Mouse (Mus musculus): ENCODE data around the gene Parp1. TPM values are rescaled to one million over a fixed set of nuclear protein-coding genes. Genes with fewer than 3 reads are reported as not detected.
A peak's percentile ranks its signal among the peaks of the same experiment; 100 is the strongest.

The Parp1 gene
- polyA plus RNA-seq, 1 experiment from 2014 or later = 20.4 TPM

- Histone ChIP-seq H3K36me3 (ENCODE audit: control insufficient read depth, insufficient read depth) (peaks cover 97% of the 10 kb centered on the region), H3K4me2 (replicated peaks; ENCODE audit: low read depth) (no peak overlapping the region), H3K4me1 (replicated peaks; ENCODE audit: control insufficient read depth, insufficient read depth, low read length) (no peaks in the 10 kb centered on the region), H3K9ac (ENCODE audit: low read depth, low read length) (no peak overlapping the region), H3K9me3 (ENCODE audit: control insufficient read depth) (no peaks in the 10 kb centered on the region), H3K4me3 (ENCODE audit: low read depth, low read length) (no peak overlapping the region), H3K27me3 (replicated peaks; ENCODE audit: control insufficient read depth, insufficient read depth, low read length) (no peaks in the 10 kb centered on the region), H3K27ac (ENCODE audit: low read depth, low read length) (peak overlapping the region; percentile 28; the same call in 1 of the 2 replicates)
- TF ChIP-seq CTCF (IDR thresholded peaks at IDR 0.05; ENCODE audit: low read depth) = no peak
- ATAC-seq = no peak
- 88% methylated on average over 17 of the region's 17 CpGs for WGBS
Observed at GRCm38 (mm10) chr1:180587792-180588442, 19.2 kb downstream of the Parp1 start.

DNA sequence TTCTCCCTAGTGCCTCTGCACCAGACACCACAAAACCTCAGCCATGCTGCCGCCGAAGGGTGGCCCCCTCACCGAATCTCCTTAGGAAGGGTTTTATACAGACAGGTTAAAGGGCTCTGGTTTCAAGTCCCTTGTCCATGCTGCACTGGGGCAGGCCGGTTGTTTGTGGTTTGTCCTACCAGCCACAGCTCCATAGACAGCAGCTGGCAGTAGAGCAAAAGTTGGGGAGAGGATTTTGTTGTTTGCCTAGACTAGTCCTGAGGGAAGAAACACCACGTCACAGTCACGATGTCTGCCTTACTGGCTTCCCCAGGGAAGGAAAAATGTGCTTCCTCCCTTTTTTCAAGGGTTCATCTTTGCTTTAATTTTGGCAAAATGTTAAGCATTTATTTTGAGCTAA, 31.9 kb downstream of the Parp1 start:
- Histone ChIP-seq H3K4me1 (replicated peaks; ENCODE audit: control insufficient read depth, insufficient read depth, low read length) (no peaks in the 10 kb centered on the region), H3K36me3 (ENCODE audit: control insufficient read depth, insufficient read depth) (peaks cover 57% of the 10 kb centered on the region), H3K9ac (ENCODE audit: low read depth, low read length) (no peak overlapping the region), H3K4me3 (ENCODE audit: low read depth, low read length) (no peak overlapping the region), H3K9me3 (ENCODE audit: control insufficient read depth) (no peaks in the 10 kb centered on the region), H3K4me2 (replicated peaks; ENCODE audit: low read depth) (no peak overlapping the region), H3K27me3 (replicated peaks; ENCODE audit: control insufficient read depth, insufficient read depth, low read length) (no peaks in the 10 kb centered on the region), H3K27ac (ENCODE audit: low read depth, low read length) (no peak overlapping the region)
- no peak for ATAC-seq
- TF ChIP-seq CTCF (IDR thresholded peaks at IDR 0.05; ENCODE audit: low read depth) = no peak
- WGBS = 95% methylated on average over 6 of the region's 6 CpGs

GRCm38 (mm10) chr1:180601806-180602205, 33.1 kb downstream of the Parp1 start:
- no peaks in the 10 kb centered on the region for H3K9me3 ChIP-seq (ENCODE audit: control insufficient read depth)
- H3K9ac ChIP-seq (ENCODE audit: low read depth, low read length) = no peak overlapping the region
- no peaks in the 10 kb centered on the region for H3K27me3 ChIP-seq (replicated peaks; ENCODE audit: control insufficient read depth, insufficient read depth, low read length)
- no peak overlapping the region for H3K27ac ChIP-seq (ENCODE audit: low read depth, low read length)
- TF ChIP-seq CTCF (IDR thresholded peaks at IDR 0.05; ENCODE audit: low read depth) = no peak
- no peak overlapping the region for H3K4me2 ChIP-seq (replicated peaks; ENCODE audit: low read depth)
- 86% methylated on average over 6 of the region's 6 CpGs for WGBS
- no peak overlapping the region for H3K4me3 ChIP-seq (ENCODE audit: low read depth, low read length)
- H3K36me3 ChIP-seq (ENCODE audit: control insufficient read depth, insufficient read depth) = peaks cover 48% of the 10 kb centered on the region
- H3K4me1 ChIP-seq (replicated peaks; ENCODE audit: control insufficient read depth, insufficient read depth, low read length) = no peaks in the 10 kb centered on the region
- ATAC-seq = no peak

- WGBS = 70% methylated on average over 4 of the region's 4 CpGs
- no peaks in the 10 kb centered on the region for H3K4me1 ChIP-seq (replicated peaks; ENCODE audit: control insufficient read depth, insufficient read depth, low read length)
- no peak for TF ChIP-seq CTCF (IDR thresholded peaks at IDR 0.05; ENCODE audit: low read depth)
- no peak overlapping the region for H3K27ac ChIP-seq (ENCODE audit: low read depth, low read length)
- H3K27me3 ChIP-seq (replicated peaks; ENCODE audit: control insufficient read depth, insufficient read depth, low read length) = no peaks in the 10 kb centered on the region
- H3K9me3 ChIP-seq (ENCODE audit: control insufficient read depth) = no peaks in the 10 kb centered on the region
- H3K36me3 ChIP-seq (ENCODE audit: control insufficient read depth, insufficient read depth) = peaks cover 20% of the 10 kb centered on the region
- H3K9ac ChIP-seq (ENCODE audit: low read depth, low read length) = no peak overlapping the region
- ATAC-seq = no peak
- H3K4me2 ChIP-seq (replicated peaks; ENCODE audit: low read depth) = no peak overlapping the region
- no peak overlapping the region for H3K4me3 ChIP-seq (ENCODE audit: low read depth, low read length)
Observed at GRCm38 (mm10) chr1:180604579-180604978, 35.9 kb downstream of the Parp1 start.

DNA sequence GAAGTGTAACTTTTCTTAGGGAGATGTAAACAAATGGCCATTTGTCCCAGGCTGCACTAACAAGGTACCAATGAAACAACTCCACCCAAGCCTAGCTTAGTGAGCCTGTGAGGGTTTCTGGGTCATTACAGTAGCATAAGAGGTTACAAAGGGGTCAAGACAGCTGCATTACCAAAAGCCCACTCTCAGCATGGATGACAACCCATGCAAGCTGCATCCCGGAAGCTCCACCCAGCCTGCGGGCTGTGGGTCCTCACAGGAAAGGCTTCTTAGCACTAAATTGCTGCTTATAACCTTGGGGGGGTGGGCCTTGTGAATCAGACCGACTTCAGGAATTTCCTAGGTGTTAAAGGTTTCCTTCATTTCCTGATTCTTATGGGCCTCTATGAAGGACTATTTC, 37.4 kb downstream of the Parp1 start:
- WGBS = 36% methylated on average over 3 of the region's 3 CpGs
- Histone ChIP-seq H3K9ac (ENCODE audit: low read depth, low read length) (no peak overlapping the region), H3K4me3 (ENCODE audit: low read depth, low read length) (no peak overlapping the region), H3K27me3 (replicated peaks; ENCODE audit: control insufficient read depth, insufficient read depth, low read length) (no peaks in the 10 kb centered on the region), H3K9me3 (ENCODE audit: control insufficient read depth) (no peaks in the 10 kb centered on the region), H3K27ac (ENCODE audit: low read depth, low read length) (no peak overlapping the region), H3K36me3 (ENCODE audit: control insufficient read depth, insufficient read depth) (peaks cover 11% of the 10 kb centered on the region), H3K4me2 (replicated peaks; ENCODE audit: low read depth) (no peak overlapping the region), H3K4me1 (replicated peaks; ENCODE audit: control insufficient read depth, insufficient read depth, low read length) (no peaks in the 10 kb centered on the region)
- ATAC-seq = no peak
- no peak for TF ChIP-seq CTCF (IDR thresholded peaks at IDR 0.05; ENCODE audit: low read depth)

- H3K36me3 ChIP-seq (ENCODE audit: control insufficient read depth, insufficient read depth) = peaks cover 3% of the 10 kb centered on the region; the same call in 1 of the 2 replicates
- no peak for ATAC-seq
- 70% methylated on average over 10 of the region's 10 CpGs for WGBS
Observed at GRCm38 (mm10) chr1:180606796-180607577, 38.3 kb downstream of the Parp1 start.

More at GRCm38 (mm10) chr1:180606796-180607577, 38.3 kb downstream of the Parp1 start:
- TF ChIP-seq CTCF (IDR thresholded peaks at IDR 0.05; ENCODE audit: low read depth) = no peak
- 0 out of 2 replicates have a peak, but pooled peaks cover 4% of the 10 kb centered on the region for H3K9me3 ChIP-seq (ENCODE audit: control insufficient read depth)
- H3K4me3 ChIP-seq (ENCODE audit: low read depth, low read length) = no peak overlapping the region
- no peaks in the 10 kb centered on the region for H3K4me1 ChIP-seq (replicated peaks; ENCODE audit: control insufficient read depth, insufficient read depth, low read length)
- H3K27me3 ChIP-seq (replicated peaks; ENCODE audit: control insufficient read depth, insufficient read depth, low read length) = no peaks in the 10 kb centered on the region
- no peak overlapping the region for H3K27ac ChIP-seq (ENCODE audit: low read depth, low read length)
- no peak overlapping the region for H3K4me2 ChIP-seq (replicated peaks; ENCODE audit: low read depth)
- no peak overlapping the region for H3K9ac ChIP-seq (ENCODE audit: low read depth, low read length)

Data from intestine, postnatal 0 days (tissue).